Mouse (Mus musculus) embryonic facial prominence, embryonic 13.5 days (tissue): ENCODE measurements around the gene Rit1. TPM values are rescaled to one million over a fixed set of nuclear protein-coding genes. Genes with fewer than 3 reads are reported as not detected.

Experiments
- ATAC-seq: fragments of 200-750 bp; cut with Nextera tagmentation; 2 replicates; pipeline ENCODE4 v1.8.0; 2017; ENCODE audit warnings: low read depth; ENCODE audit not compliant: insufficient number of reproducible peaks, insufficient read depth, low FRiP score, low TSS enrichment
- H3K27ac ChIP-seq: fragments of 300-500 bp; sonication (generic); 2 replicates; pipeline ENCODE4 v1.5.1; 2015; ENCODE audit warnings: moderate library complexity, mild to moderate bottlenecking, inconsistent platforms
- H3K27me3 ChIP-seq: fragments of 300-500 bp; sonication (generic); 2 replicates; pipeline ENCODE4 v1.6.1; 2015; ENCODE audit warnings: mild to moderate bottlenecking, inconsistent platforms
- H3K36me3 ChIP-seq: fragments of 300-500 bp; sonication (generic); 2 replicates; pipeline ENCODE4 v1.6.1; 2015; ENCODE audit warnings: mild to moderate bottlenecking, inconsistent platforms
- H3K4me1 ChIP-seq: fragments of 300-500 bp; sonication (generic); 2 replicates; pipeline ENCODE4 v1.6.1; 2015; ENCODE audit warnings: inconsistent platforms
- H3K4me2 ChIP-seq: fragments of 300-500 bp; sonication (generic); 2 replicates; pipeline ENCODE4 v1.6.1; 2015; ENCODE audit warnings: moderate library complexity, mild to moderate bottlenecking, inconsistent platforms
- H3K4me3 ChIP-seq: fragments of 300-500 bp; sonication (generic); 2 replicates; pipeline ENCODE4 v1.5.1; 2015; ENCODE audit warnings: mild to moderate bottlenecking, inconsistent platforms
- H3K9ac ChIP-seq: fragments of 300-500 bp; sonication (generic); 2 replicates; pipeline ENCODE4 v1.6.1; 2015; ENCODE audit warnings: mild to moderate bottlenecking, inconsistent platforms
- H3K9me3 ChIP-seq: fragments of 300-500 bp; sonication (generic); 2 replicates; pipeline ENCODE4 v1.6.1; 2016; ENCODE audit warnings: inconsistent platforms
- WGBS: fragments of 180-500 bp; shearing (Covaris S2); methylation state at CpG from one replicate; pipeline ENCODE4 v1.1.7; 2015; ENCODE audit warnings: mixed read lengths; 5-methylcytosine and 5-hydroxymethylcytosine counted together
- polyA plus RNA-seq: library from polyadenylated mRNA; unstranded; fragments of >200 nt; fragmentation: Nextera tagmentation; extraction: Ambion mirVana; gene quantifications from 2 replicates; pipeline ENCODE4 v1.2.1, GENCODE M21; 2015

Gene Rit1
- polyA plus RNA-seq, result 51.4 and 54.4 TPM in 2 replicates

DNA sequence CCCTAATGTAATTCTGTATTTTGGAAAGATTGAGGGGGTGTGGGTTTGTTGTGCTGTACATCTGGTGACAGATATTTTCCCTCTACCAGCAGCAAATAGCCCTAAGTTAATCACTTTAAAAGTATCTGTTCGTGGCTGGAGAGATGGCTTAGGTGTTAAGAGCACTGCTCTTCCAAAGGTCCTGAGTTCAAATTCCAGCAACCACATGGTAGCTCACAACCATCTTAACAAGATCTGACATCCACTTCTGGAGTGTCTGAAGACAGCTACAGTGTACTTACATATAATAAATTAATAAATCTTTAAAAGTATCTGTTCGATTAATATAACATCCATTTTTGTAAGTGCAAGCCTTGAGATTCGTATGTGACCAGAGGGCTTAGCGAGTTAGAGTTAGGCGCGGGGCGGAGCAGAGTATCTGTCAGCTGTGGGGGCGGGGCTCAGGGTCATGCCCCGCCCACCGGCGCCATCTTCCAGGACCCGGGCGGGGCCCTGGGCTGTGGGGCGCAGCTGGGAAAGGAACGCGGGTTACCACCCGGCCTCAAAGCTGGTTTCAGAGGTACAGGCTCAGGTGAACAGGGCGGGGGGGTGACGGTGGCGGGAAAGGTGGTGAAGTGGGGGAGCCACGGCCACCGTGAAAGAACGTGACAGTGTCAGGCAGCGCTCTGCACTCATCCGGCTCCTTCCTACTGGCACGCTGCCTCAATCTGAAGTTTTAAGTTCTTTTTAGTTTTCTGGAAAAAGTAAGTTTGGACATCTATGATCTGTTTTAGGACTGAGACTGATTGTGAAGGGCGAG, at the start of gene Rit1:
Gene Rit1, plus strand, starts transcription at position 440 of the 799 bp plus-strand sequence.
- Histone ChIP-seq H3K27ac (peak within 1 kb of the TSS; percentile 73), H3K4me1 (peaks cover 17% of the 10 kb centered on the region), H3K27me3 (no peaks in the 10 kb centered on the region), H3K36me3 (peaks cover 58% of the 10 kb centered on the region), H3K9me3 (no peaks in the 10 kb centered on the region), H3K4me3 (peak within 1 kb of the TSS; percentile 75), H3K4me2 (peak within 1 kb of the TSS; percentile 89), H3K9ac (peak within 1 kb of the TSS; percentile 83)
- 2% methylated on average over 27 of the region's 27 CpGs for WGBS
- ATAC-seq, result peak; percentile 85

DNA sequence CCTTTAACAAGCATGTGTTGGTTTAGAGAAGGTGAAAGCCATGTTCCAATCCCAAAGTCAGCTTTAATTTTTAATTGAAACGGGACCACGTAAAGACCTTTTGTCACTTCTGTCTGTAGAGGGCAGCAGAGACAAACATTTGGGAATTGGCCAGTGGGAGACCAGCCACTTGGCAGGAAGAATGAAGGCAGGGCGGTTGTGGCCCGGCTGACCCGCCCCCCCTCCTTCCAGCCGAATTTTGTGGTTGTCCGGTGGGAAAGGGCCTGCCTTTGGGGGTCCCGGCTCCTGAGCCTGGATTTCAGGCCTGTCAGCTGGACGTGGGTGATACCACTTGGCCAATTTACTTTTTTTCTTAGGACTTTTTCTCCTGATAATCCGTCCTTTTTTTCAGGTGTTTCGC, 39.2 kb upstream of the Rit1 start:
- 10% methylated on average over 11 of the region's 11 CpGs for WGBS
- peak overlapping the region; percentile 61 for H3K9ac ChIP-seq

DNA sequence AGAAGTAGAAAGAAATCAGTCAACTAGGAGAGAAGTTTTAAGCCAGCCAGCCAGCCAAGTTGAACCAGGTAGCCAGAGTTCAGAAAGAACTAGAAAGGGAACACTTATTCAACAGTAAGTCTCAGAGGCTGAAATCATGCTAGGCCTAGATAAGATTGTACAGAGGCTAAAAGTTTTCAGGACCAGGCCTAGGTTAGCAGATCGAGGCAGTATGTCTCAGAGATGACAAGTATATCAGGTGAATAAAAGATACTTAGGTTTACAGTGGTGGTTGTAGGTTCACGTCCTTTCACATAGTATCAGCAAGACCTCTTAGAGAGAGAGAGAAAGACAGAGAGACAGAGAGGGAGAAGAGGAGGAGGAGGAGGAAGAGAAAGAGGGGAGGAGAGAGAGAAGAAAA, 32.8 kb upstream of the Rit1 start:
- peaks cover 12% of the 10 kb centered on the region for H3K36me3 ChIP-seq
- no peak for ATAC-seq
- no peaks in the 10 kb centered on the region for H3K9me3 ChIP-seq
- WGBS, result 91% methylated on average over 2 of the region's 2 CpGs
- H3K4me1 ChIP-seq, result peaks cover 15% of the 10 kb centered on the region
- no peak overlapping the region for H3K9ac ChIP-seq
- H3K27ac ChIP-seq, result no peak overlapping the region
- H3K27me3 ChIP-seq, result no peaks in the 10 kb centered on the region
- no peak overlapping the region for H3K4me3 ChIP-seq
- no peak overlapping the region for H3K4me2 ChIP-seq

More for the DNA sequence above, 39.2 kb upstream of the Rit1 start:
- Histone ChIP-seq H3K27me3 (no peaks in the 10 kb centered on the region), H3K36me3 (no peaks in the 10 kb centered on the region), H3K4me2 (peak overlapping the region; percentile 65), H3K4me1 (peaks cover 3% of the 10 kb centered on the region), H3K4me3 (peak overlapping the region; percentile 38), H3K9me3 (peaks cover 4% of the 10 kb centered on the region; the same call in 1 of the 2 replicates), H3K27ac (no peak overlapping the region)
- 0 out of 2 replicates have a peak, but pooled peaks have one; percentile 32 for ATAC-seq

DNA sequence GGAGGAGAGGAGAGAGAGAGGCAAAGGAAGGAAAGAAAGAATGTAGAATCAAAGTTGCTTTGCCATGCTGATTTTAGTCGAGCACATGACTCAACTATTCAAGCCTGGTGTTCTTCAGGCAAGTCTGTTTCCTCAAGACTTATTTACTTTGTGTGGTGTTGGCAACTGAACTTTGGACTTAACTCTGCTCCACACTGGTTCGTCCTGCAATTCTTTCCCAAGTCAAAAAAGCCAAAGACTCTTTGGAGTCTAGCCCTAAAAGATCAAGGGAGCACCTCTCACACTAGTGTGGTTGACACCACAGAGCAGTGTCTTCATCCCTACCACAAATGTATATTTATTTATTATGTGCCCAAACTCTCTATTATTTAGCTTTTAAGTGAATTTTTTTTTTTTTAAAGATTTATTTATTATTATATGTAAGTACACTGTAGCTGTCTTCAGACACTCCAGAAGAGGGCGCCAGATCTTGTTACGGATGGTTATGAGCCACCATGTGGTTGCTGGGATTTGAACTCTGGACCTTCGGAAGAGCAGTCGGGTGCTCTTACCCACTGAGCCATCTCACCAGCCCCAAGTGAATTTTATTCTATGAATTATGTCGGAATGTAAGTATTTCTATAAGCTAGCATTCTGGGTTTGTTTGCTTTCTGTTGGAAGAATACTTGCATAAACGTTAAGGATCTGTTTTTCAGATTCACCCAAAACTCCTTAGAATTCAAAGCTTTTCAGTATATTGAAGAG, 32.2 kb upstream of the Rit1 start:
- no peaks in the 10 kb centered on the region for H3K27me3 ChIP-seq
- WGBS, result 59% methylated on average over 8 of the region's 8 CpGs
- no peaks in the 10 kb centered on the region for H3K9me3 ChIP-seq
- peak overlapping the region; percentile 77 for H3K4me2 ChIP-seq
- peaks cover 17% of the 10 kb centered on the region for H3K36me3 ChIP-seq
- peak overlapping the region; percentile 94 for H3K4me3 ChIP-seq
- ATAC-seq, result no peak
- peak overlapping the region; percentile 97; the same call in 1 of the 2 replicates for H3K9ac ChIP-seq
- H3K27ac ChIP-seq, result peak overlapping the region; percentile 99
- H3K4me1 ChIP-seq, result peaks cover 15% of the 10 kb centered on the region

DNA sequence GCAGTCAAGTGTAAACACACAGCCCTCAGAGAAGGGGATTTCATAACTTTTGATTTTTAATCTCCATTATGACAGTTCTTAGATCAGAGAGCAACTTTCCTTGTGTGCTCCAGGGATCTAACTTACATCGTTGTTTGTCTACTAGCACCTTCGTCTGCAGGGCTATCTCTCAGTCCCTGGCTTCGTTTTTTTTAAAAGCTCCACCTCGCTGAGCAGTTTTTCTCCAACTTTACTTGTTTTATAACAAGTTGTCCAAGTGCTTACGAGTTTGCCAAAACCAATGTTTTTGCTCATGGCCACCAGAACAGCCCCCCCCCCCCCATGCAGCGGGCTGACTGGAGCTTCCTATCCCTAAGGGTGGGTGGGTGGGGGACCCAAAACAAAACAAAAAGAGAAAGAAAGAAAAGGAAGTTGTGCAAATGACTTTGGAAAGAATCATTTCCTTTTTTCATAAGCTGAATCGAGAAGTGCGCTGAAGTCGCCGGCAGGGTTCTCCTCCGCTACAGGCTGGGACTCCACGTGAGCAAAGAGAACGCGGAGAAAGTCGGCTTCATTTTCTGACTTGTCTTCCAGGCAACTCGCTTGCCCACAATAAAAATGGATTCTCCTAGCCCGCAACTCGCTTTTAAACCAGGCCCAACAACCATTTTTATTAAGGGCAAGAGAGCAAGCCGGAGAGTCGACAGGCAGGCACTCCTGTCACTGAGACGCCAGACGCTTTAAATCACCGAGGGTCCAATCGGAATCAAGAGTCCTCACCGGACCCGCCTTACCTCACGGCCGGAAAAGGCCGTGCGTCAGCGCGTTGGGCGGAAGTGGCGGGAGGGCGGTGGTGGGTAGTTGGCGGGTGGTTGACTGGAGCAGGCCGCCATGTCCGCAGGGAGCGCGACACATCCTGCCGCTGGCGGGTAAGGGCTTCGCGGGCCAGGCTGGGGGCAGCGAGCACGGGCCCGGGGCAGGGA, 31.4 kb upstream of the Rit1 start, which contains the start of gene Khdc4:
Gene Khdc4, plus strand, starts transcription at position 824 of the 962 bp plus-strand sequence.
- Histone ChIP-seq H3K9ac (peak within 1 kb of the TSS; percentile 97), H3K27ac (peak within 1 kb of the TSS; percentile 99), H3K9me3 (no peaks in the 10 kb centered on the region), H3K4me3 (peak within 1 kb of the TSS; percentile 94), H3K36me3 (peaks cover 26% of the 10 kb centered on the region), H3K4me1 (peaks cover 15% of the 10 kb centered on the region), H3K27me3 (no peaks in the 10 kb centered on the region), H3K4me2 (peak within 1 kb of the TSS; percentile 77)
- ATAC-seq, result peak; percentile 98
- under 1% methylated on average over 47 of the region's 47 CpGs for WGBS

DNA sequence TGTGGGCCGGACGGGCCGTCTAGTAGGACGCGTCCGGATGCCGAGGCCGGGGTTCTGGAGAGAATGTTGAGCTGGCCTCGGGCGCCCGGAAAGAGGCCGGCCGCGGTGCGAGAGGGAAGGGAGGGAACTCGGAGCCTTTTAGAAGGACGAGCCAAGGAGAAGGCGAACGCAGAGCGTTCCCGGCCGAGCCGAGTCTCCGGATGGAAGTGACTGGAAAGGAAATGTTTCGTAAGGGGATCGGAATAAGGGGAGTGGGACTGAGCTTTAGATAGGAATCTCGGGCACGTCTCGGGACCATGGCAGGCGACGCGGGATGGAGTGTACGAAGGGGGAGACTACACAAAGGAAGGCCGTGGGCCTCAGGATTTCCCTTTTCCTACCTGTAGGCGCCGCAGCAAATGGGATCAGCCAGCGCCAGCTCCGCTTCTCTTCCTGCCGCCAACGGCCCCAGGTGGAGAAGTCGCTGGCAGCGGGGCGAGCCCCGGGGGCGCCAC, 30.6 kb upstream of the Rit1 start:
- H3K27me3 ChIP-seq, result no peaks in the 10 kb centered on the region
- no peaks in the 10 kb centered on the region for H3K9me3 ChIP-seq
- peak; percentile 74 for ATAC-seq
- WGBS, result under 1% methylated on average over 45 of the region's 45 CpGs
- peak overlapping the region; percentile 77 for H3K4me2 ChIP-seq
- H3K4me1 ChIP-seq, result peaks cover 15% of the 10 kb centered on the region
- H3K36me3 ChIP-seq, result peaks cover 33% of the 10 kb centered on the region
- H3K4me3 ChIP-seq, result peak overlapping the region; percentile 94
- peak overlapping the region; percentile 97 for H3K9ac ChIP-seq
- H3K27ac ChIP-seq, result peak overlapping the region; percentile 99

DNA sequence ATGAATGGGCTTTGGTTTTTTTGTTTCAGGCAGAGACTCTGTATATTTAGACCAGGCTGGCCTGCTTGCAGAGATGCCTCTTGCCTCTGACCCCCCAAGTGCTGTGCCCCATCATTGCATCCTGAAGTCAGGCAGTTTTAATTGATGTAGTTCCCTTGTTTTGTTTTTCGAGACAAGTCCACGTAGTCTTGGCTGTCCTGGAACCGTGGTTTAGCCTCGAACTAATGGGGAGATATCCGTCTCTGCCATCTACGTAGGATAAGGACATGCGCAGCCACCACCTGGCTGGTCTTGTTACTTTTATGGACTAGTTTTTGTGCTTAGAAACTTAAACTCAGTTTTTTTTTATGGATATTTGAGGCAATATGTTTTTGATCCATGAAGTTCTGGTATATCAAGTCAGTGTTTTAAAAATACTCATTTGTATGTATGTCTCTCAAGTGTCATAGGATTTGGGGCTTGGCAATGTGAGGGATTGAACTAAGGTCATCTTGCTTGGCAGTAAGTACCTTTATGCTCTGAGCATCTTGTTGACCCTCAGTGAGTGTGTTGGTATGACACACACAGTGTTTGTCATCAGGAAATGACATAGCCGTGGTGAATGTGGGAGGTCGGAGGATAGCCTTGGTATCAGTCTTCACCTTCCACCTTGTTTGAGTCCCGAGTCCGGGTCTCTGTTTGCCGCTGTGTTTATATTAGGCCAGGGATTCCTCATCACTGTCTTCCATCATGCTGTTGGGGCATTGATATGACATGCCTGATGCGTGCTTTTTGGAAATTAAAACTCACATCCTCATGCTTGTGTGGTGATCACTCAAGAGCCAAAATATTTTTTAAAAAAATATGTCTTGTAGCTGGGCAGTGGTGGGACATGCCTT, 29.7 kb upstream of the Rit1 start:
- peak overlapping the region; percentile 99 for H3K27ac ChIP-seq
- H3K9ac ChIP-seq, result peak overlapping the region; percentile 97
- 43% methylated on average over 13 of the region's 13 CpGs for WGBS
- no peaks in the 10 kb centered on the region for H3K9me3 ChIP-seq
- H3K36me3 ChIP-seq, result peaks cover 42% of the 10 kb centered on the region
- peaks cover 15% of the 10 kb centered on the region for H3K4me1 ChIP-seq
- peak overlapping the region; percentile 94 for H3K4me3 ChIP-seq
- no peak for ATAC-seq
- H3K27me3 ChIP-seq, result no peaks in the 10 kb centered on the region
- H3K4me2 ChIP-seq, result peak overlapping the region; percentile 77

DNA sequence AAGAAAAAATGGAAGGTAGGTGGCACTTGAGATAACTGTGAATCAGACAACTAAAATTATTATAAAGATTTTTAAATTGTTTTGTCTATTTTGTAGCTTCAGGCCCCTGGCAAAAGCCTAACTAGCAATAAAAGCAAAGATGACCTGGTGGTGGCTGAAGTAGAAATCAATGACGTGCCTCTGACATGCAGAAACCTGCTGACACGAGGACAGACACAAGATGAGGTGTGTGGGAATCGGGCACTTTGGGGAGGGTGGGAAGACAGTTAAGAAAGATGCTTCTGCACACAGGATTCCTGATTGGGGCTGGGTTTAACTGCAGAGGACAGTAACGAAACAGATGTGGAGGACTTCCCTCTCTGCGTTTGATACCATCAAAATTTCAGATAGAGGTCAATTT, 27.6 kb upstream of the Rit1 start:
- no peak for ATAC-seq
- WGBS, result 89% methylated on average over 5 of the region's 5 CpGs
- peaks cover 61% of the 10 kb centered on the region for H3K36me3 ChIP-seq
- no peaks in the 10 kb centered on the region for H3K9me3 ChIP-seq
- H3K4me2 ChIP-seq, result no peak overlapping the region
- no peaks in the 10 kb centered on the region for H3K27me3 ChIP-seq
- H3K4me3 ChIP-seq, result no peak overlapping the region
- no peak overlapping the region for H3K9ac ChIP-seq
- H3K27ac ChIP-seq, result no peak overlapping the region
- H3K4me1 ChIP-seq, result peaks cover 15% of the 10 kb centered on the region

DNA sequence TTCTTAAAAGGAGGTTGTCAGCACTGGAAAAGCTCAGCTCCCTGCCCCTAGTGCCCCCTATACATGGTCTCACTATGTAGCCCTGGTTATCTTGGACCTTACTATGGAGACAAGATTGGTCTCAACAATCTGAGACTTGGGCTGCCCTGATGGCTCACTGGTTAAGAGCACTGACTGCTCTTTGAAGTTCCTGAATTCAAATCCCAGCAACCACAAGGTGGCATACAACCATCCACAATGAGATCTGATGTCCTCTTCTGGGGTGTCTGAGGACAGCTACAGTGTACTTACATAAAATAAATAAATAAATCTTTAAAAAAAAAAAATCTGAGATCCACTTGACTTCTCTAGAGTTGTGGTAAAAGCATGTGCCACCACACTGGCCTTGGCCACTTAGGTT, 21.1 kb upstream of the Rit1 start:
- Histone ChIP-seq H3K27ac (no peak overlapping the region), H3K36me3 (peaks cover 97% of the 10 kb centered on the region), H3K9me3 (no peaks in the 10 kb centered on the region), H3K27me3 (no peaks in the 10 kb centered on the region), H3K4me1 (no peaks in the 10 kb centered on the region), H3K4me2 (no peak overlapping the region), H3K9ac (no peak overlapping the region), H3K4me3 (no peak overlapping the region)
- ATAC-seq, result no peak

DNA sequence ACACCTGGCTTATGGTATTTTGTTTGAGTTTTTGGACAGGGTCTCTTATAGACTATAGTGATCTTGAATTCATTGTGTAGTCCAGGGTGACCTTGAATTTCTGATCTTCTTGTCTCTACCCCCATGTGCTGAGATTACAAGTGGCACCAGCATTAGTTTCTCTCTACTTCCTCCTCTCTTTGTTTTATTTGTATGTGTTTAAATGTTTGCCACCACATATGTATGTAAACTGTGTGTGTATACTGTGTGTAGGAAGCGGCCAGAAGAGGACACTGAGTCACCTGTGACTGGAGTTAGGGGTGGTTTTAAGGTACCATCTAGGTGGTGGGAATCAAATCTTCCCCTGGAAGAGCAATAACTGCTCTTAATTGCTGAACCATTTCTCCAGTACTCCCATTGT, 18.6 kb upstream of the Rit1 start:
- no peak for ATAC-seq
- peaks cover 94% of the 10 kb centered on the region for H3K36me3 ChIP-seq

More for the DNA sequence above, 18.6 kb upstream of the Rit1 start:
- Histone ChIP-seq H3K4me3 (no peak overlapping the region), H3K27me3 (no peaks in the 10 kb centered on the region), H3K4me1 (no peaks in the 10 kb centered on the region), H3K27ac (no peak overlapping the region), H3K4me2 (no peak overlapping the region), H3K9ac (no peak overlapping the region), H3K9me3 (no peaks in the 10 kb centered on the region)
- WGBS, result 88% methylated on average over 1 of the region's 1 CpGs
